Mouse (Mus musculus) heart, postnatal 0 days (tissue): ENCODE data around the gene Npr3. TPM values are rescaled to one million over a fixed set of nuclear protein-coding genes. Genes with fewer than 3 reads are reported as not detected.

Source experiments
- ATAC-seq: fragments of 200-750 bp; cut with Nextera tagmentation; 2 replicates; pipeline ENCODE4 v1.8.0; 2017; ENCODE audit warnings: low read depth, moderate number of reproducible peaks, moderate library complexity; ENCODE audit not compliant: insufficient read depth
- DNase-seq: peaks from one replicate; pipeline ENCODE4 v3.0.0-alpha.2; 2016; ENCODE audit warnings: low spot score
- H3K27ac ChIP-seq: fragments of 300-500 bp; sonication (generic); 2 replicates; pipeline ENCODE4 v1.5.1; 2014; ENCODE audit warnings: low read depth, mild to moderate bottlenecking
- H3K27me3 ChIP-seq: fragments of 300-500 bp; sonication (generic); 2 replicates; pipeline ENCODE4 v1.6.1; 2014; ENCODE audit warnings: low read length, mixed read lengths; ENCODE audit not compliant: control insufficient read depth, insufficient read depth
- H3K36me3 ChIP-seq: fragments of 300-500 bp; sonication (generic); replicated peaks from 2 replicates; pipeline ENCODE4 v1.6.1; 2014; ENCODE audit warnings: low read length, mixed read lengths; ENCODE audit not compliant: control insufficient read depth, insufficient read depth
- H3K4me1 ChIP-seq: fragments of 300-500 bp; sonication (generic); 2 replicates; pipeline ENCODE4 v1.6.1; 2014; ENCODE audit warnings: antibody characterized with exemption; ENCODE audit not compliant: control insufficient read depth, insufficient read depth
- H3K4me2 ChIP-seq: fragments of 300-500 bp; sonication (generic); 2 replicates; pipeline ENCODE4 v1.6.1; 2014; ENCODE audit warnings: low read depth, mild to moderate bottlenecking, low read length, moderate library complexity
- H3K4me3 ChIP-seq: fragments of 300-500 bp; sonication (generic); 2 replicates; pipeline ENCODE4 v1.5.1; 2014; ENCODE audit warnings: low read depth, low read length
- H3K9ac ChIP-seq: fragments of 300-500 bp; sonication (generic); replicated peaks from 2 replicates; pipeline ENCODE4 v1.6.1; 2014; ENCODE audit warnings: low read depth, low read length, mixed read lengths
- H3K9me3 ChIP-seq: fragments of 300-500 bp; sonication (generic); replicated peaks from 2 replicates; pipeline ENCODE4 v1.6.1; 2016; ENCODE audit warnings: low read length; ENCODE audit not compliant: control insufficient read depth
- CTCF ChIP-seq: IDR thresholded peaks from 2 replicates; pipeline ENCODE4 v1.5.1; 2016; ENCODE audit warnings: antibody characterized with exemption, control low read depth, low read depth
- EP300 ChIP-seq: IDR thresholded peaks from 2 replicates; pipeline ENCODE4 v1.6.1; 2016; ENCODE audit warnings: antibody characterized with exemption, low read depth
- WGBS: fragments of 180-500 bp; shearing (Covaris S2); extraction: QIAGEN DNeasy Blood & Tissue Kit; methylation state at CpG from one replicate; pipeline ENCODE4 v1.1.7; 2014; 5-methylcytosine and 5-hydroxymethylcytosine counted together
- polyA plus RNA-seq: library from polyadenylated mRNA; unstranded; fragments of >200 nt; fragmentation: Nextera tagmentation; extraction: Ambion mirVana; gene quantifications from 2 replicates; pipeline ENCODE4 v1.2.1, GENCODE M21; 2015
- total RNA-seq: library from RNA; depleted of rRNA; stranded (reverse); fragments of >200 nt; gene quantifications from 2 replicates; pipeline ENCODE4 v1.2.3, GENCODE M21; 2014; ENCODE audit warnings: low replicate concordance

Npr3 gene
- total and polyA plus RNA-seq, 2 experiments from 2014 or later, result 5.3 to 38.8 TPM

DNA sequence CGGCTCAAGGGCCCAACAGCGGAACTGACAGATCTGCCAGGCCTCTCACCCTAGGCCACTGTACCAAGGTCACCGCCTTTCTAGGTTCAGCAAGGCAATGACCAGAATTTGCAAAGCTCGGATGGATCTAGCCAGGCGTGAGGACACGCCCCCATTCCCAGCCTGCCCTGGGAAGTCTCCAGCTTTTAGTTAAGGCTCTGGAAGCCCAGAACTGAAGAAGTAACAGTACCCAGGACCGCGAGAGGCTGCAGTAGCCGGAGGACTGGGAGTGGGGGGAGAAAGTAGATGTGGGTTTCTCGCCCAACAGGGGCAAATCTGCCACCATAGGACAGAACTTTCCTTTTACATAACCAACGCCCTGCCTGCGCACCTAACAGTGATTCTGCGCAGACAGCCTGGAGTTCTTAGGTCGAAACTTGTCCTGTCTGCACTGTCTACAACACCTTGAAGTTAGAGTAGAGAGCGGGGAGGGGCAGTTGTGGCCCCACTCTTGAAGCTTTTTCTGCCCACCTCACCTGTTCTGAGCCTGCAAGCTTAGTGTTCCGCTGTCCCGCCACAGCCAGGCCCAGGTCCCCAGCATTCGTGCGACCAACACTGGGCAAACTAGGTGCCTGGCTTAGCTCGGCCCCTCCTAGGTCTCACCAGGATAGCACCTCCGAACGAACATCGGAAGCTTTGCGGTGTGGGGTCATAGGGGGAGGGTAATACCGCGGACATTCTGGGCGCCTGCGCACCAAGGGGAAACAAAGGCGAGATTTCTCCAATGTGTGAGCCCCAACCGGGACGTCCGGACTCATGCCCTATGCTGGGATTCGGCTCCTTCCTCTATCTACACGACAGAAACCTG, 3.7 kb downstream of the Npr3 start:
- WGBS, result 13% methylated on average over 34 of the region's 34 CpGs
- Histone ChIP-seq H3K27ac (peak overlapping the region; percentile 33), H3K4me3 (peak overlapping the region; percentile 68), H3K36me3 (no peaks in the 10 kb centered on the region), H3K27me3 (peaks cover 31% of the 10 kb centered on the region), H3K9ac (peak overlapping the region; percentile 50), H3K9me3 (no peaks in the 10 kb centered on the region), H3K4me2 (peak overlapping the region; percentile 95), H3K4me1 (peaks cover 17% of the 10 kb centered on the region)
- ATAC-seq (peak; percentile 25), DNase-seq (no peak)
- no peak for TF ChIP-seq CTCF
- no peak for TF ChIP-seq EP300

DNA sequence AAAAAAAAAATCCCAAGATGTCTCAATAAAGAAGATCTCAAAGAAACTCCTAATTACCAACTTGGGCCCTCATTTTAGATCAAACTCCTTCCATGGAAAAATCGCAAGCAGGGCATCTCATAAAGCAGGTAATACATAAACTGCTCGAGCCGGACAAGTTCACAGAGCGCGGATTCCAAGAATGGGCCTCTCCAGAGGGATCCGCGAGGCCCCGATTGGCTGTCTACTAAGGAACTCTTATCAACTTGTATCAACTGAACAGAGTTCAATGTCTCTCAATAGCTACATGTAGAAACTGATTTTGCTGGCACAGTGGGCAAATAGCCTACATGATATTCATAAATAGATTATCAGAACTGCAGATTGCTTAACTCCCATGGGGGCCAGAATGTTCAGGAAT, 9.5 kb downstream of the Npr3 start:
- Histone ChIP-seq H3K4me1 (no peaks in the 10 kb centered on the region), H3K27ac (no peak overlapping the region), H3K4me2 (no peak overlapping the region), H3K4me3 (no peak overlapping the region), H3K36me3 (no peaks in the 10 kb centered on the region), H3K9ac (no peak overlapping the region), H3K27me3 (no peaks in the 10 kb centered on the region), H3K9me3 (no peaks in the 10 kb centered on the region)
- WGBS, result 81% methylated on average over 8 of the region's 8 CpGs
- ATAC-seq (no peak), DNase-seq (no peak)
- TF ChIP-seq CTCF (no peak), EP300 (no peak)

DNA sequence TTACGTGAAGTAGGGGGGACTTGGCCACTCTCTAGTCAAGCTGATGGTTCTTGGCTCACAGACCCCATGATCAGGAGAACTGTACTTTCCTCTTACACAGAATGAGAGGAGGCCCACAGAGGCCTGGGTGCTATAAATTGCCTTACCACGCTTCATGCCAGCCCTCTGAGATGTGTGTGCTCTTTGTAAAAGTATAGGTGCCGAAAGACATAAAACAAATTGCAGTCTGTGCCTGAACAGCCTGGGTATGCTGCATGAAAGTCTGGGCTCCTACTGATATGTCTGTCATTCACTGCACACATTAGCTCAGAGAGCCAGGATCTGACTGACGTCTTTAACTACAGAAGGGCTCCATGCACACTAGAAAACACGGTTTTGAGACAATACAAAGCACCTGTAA, 9.9 kb downstream of the Npr3 start:
- H3K4me2 ChIP-seq, result no peak overlapping the region
- H3K27ac ChIP-seq, result no peak overlapping the region
- no peaks in the 10 kb centered on the region for H3K4me1 ChIP-seq
- DNase-seq (no peak), ATAC-seq (peak; percentile 64)
- no peaks in the 10 kb centered on the region for H3K36me3 ChIP-seq
- no peak for TF ChIP-seq EP300
- TF ChIP-seq CTCF, result no peak
- no peak overlapping the region for H3K4me3 ChIP-seq
- H3K9me3 ChIP-seq, result no peaks in the 10 kb centered on the region
- 30% methylated on average over 5 of the region's 5 CpGs for WGBS
- H3K9ac ChIP-seq, result no peak overlapping the region
- H3K27me3 ChIP-seq, result no peaks in the 10 kb centered on the region

DNA sequence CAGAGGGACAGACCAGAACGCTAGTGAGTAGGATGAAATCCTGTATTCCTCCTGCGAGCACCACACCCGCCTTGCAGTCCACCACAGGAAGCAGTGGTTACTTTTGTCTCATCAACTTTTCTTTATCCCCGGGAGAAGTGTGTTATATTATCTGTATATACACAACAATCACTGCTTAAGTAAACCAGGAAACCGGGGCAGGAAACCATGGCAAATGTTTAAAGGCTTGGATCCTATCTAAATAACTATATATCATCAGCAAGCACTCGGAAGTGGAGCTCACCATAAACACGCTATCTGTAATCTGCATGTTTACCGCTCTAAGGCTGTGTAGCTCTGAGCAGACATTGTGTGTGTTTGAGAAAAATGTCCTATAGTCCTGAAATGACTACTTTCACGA, 13.1 kb downstream of the Npr3 start:
- Histone ChIP-seq H3K9me3 (no peaks in the 10 kb centered on the region), H3K27ac (no peak overlapping the region), H3K4me2 (no peak overlapping the region), H3K4me3 (no peak overlapping the region), H3K4me1 (no peaks in the 10 kb centered on the region), H3K36me3 (no peaks in the 10 kb centered on the region), H3K27me3 (no peaks in the 10 kb centered on the region), H3K9ac (no peak overlapping the region)
- no peak for ATAC-seq
- DNase-seq, result no peak
- 60% methylated on average over 9 of the region's 9 CpGs for WGBS
- TF ChIP-seq CTCF (no peak), EP300 (no peak)

DNA sequence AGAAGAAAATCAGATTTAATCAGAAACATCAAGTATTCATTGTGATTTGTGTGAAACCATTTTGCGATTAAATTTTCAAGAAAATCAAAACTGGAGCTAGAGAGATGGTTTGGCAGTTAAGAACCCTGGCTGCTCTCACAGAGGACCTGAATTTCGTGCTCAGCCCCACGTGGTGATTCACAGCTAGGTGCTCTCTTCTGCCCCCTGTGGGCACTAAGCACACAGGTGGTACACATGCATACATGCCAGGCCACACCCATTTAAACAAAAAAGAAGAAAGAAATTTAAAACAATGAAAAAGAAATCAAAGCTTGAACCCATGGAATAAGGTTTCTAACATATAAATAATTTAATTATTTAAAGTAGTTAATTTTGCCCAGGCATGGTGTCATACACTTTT, 15.7 kb downstream of the Npr3 start:
- TF ChIP-seq CTCF (no peak; the same call in 1 of the 2 replicates), EP300 (no peak)
- H3K27me3 ChIP-seq, result no peaks in the 10 kb centered on the region
- H3K27ac ChIP-seq, result no peak overlapping the region
- DNase-seq (no peak), ATAC-seq (no peak)
- H3K9ac ChIP-seq, result no peak overlapping the region
- 67% methylated on average over 3 of the region's 3 CpGs for WGBS
- no peaks in the 10 kb centered on the region for H3K4me1 ChIP-seq
- H3K4me2 ChIP-seq, result no peak overlapping the region
- H3K36me3 ChIP-seq, result no peaks in the 10 kb centered on the region
- H3K4me3 ChIP-seq, result no peak overlapping the region
- H3K9me3 ChIP-seq, result no peaks in the 10 kb centered on the region
